Mouse (Mus musculus) spleen, postnatal 14 days (tissue): ENCODE results near the gene Nexmif.
"Not testable (repeated sequence)": the region's sequence is repeated elsewhere in the genome, so short reads cannot be mapped to it uniquely, and the experiment has no call there.

Experiments used
- DNase-seq, 2 experiments: peaks; one replicate each; pipeline ENCODE4 v3.0.0; 2021 to 2022; ENCODE audit warnings: low spot score in 2 of 2

The Nexmif gene

GRCm38 (mm10) chrX:104200736-104201591 is at the start of gene Nexmif:
Gene Nexmif (minus strand): TSS chrX:104201185.
- peak in 1 of 2 experiments; percentile 0 for DNase-seq

DNA sequence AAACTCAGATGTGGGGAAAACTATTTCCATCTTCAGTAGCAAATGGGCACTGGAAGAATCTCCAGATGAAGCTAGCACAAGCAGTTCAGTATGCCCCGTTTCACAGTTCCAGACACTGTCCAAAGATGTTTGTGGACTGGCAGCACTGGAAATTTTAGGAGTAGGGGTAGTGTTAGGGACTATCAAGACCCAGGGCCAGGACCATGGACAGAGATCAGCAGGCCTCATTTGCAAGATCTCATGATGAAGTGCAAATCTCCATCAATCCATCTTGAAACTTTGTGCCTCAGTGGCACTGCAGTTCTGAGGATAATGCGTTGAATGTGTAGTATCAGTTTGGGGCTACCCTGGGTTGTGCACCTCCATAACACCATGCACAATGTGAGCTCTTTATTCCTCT is 7.7 kb upstream of the Nexmif start:
- no peak for DNase-seq

- DNase-seq, result no peak
Observed at GRCm38 (mm10) chrX:104201592-104202139, 681 bp upstream of the Nexmif start.

- DNase-seq, result no peak
Observed at GRCm38 (mm10) chrX:104200388-104200735, 623 bp downstream of the Nexmif start.

DNA sequence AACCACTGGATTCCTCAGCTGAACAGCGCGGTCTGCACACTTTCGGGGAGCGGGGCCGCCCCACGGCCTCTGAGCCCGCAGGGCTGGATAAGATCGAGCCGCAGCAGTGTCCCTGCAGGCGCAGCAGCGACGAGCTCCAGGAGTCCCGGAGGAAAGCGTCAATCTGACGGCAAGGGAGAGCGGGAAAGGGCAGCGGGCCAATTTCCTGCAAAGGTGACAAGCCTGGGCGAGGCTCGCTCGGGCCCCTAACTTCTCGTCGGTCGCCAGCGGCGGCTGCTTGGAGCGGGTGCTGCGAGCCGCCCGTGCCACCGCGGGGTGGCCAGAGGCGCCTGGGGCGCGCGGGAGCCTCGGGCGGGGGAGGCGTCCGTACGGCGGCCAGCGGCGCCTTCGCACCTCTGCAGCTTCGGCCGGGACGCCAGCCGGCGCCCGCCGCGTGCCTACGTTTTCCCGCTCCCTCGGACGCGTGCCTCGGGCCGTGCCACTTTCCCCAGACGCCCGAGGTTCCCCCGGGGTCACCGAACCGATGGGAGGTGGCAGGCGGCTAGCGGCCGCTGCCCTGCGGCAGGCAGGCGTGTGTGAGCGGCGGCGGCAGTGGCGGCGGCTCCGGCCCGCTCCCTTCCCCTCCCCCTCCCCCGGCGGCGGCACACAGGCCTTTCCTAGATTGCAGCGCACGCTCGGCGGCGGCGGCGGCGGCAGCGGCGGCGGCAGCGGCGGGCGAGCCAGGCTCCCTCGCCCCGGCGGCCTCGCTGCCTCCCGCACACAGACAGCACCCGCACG is 1.2 kb downstream of the Nexmif start:
- peak; percentile 1 to 5 for DNase-seq

DNA sequence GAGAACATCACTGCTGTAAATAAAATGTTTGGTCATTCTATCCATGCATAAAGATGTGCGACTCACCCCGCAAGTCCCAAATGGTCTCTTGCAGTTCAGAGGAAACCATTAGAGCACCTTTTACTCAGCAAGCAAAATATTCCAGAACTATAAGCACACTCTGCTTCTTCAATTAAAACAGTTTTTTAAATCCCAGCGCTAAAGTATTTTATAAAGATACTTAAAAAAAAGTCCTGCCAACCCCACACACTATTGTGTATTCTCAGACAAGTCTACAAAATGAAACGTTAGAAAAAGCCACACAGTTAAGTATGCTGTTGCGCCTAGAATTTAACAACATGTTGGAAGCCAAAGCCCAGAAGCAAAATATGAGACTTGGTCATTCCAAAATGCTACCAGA is 1.9 kb downstream of the Nexmif start:
- DNase-seq, result no peak

DNA sequence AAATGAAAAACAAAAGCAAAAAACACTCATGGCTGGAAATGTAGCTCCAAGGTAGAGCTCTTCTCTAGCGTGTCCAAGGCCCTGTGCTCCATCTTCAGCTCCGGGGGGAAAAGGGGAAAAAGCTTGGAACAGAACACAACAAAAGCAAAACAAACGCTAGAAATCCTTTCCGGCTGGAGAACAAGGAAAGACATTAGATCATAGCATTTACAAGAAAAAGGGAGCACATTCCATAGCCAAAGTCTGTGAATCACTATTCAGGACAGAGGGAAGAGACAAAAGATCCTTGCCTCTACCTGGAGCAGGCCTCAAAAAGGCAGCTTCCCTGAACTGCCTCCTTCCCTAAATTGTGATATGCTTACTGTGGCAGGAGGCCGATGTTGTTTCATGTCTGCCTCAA is 4.4 kb downstream of the Nexmif start:
- no peak for DNase-seq

- DNase-seq, result peak in 1 of 2 experiments; percentile 9
Observed at GRCm38 (mm10) chrX:104179257-104179656, 21.7 kb downstream of the Nexmif start.

DNA sequence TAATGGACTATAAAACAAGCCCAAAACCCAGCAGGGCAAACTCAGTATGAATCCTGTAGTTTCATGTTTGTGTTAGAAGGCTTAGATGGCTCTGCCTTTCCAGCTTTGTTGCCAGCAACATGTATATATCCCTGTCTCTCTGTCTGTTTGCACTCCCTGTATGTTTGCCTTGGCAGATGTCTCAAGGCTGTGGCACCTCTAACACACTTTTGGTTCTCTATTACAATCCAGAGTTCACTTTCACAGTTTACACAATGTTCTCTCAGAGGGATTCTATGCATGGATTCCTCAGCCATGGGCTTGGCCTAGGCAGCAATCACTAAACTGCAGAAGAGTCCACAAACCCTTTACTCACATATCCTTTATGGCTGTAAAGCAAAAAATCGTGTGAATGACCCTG is 50.9 kb downstream of the Nexmif start:
- DNase-seq, result no peak

GRCm38 (mm10) chrX:104115266-104115665 is 85.7 kb downstream of the Nexmif start:
- DNase-seq, result not testable (repeated sequence)

DNA sequence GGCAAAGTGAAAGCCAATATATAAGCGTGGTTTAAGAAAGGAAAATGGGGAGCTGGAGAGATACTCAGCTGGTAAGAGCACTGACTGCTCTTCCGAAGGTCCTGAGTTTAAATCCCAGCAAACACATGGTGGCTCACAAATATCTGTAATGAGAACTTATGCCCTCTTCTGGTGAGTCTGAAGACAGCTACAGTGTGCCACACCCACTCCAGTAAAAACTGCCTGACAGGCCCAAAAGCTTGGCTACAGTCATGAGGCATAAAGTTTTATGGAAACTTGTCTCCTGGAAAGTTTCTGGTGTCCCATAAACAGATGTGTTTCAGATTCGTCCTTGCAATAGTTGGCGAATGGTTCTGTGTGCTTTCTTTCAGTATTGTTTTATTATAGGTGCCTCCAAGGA is 86.4 kb downstream of the Nexmif start:
- no peak for DNase-seq

GRCm38 (mm10) chrX:104054848-104055247 is 146.1 kb downstream of the Nexmif start:
- no peak for DNase-seq

DNA sequence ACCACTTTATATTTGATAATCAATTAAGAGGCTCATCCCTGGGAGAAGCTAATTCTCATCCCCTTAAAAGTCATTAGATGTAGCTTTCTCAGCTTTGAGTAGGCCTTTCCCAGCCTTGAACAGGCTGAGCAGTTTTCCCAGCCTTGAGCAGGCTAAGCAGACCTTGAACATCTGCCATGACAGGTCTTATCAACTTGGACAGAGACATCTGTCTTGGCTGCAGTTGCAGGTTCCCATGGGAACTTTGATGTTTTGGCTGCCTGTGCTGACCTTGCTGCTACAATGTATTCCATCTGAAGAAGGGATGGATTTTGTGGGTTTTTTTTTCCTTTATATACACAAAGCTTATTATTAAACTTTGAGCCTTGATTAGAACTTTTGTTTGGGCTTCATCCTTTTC is 160.7 kb downstream of the Nexmif start:
- DNase-seq, result no peak

GRCm38 (mm10) chrX:104033843-104034242 is 167.1 kb downstream of the Nexmif start:
- no peak for DNase-seq

DNA sequence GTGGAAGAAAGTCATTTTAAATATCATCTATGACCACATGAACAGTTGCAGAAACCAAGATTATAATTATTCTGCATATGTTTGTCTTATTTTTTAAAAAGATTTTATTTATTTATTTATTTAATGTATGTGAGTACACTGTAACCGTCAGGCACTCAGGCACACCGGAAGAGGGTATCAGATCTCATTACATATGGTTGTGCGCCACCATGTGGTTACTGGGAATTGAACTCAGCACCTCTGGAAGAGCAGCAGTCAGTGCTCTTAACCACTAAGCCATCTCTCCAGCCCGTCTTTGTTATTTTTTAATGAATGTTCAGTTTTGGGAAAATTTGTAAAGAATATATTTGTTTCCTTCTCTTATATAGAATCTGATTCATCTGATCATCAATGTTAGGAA is 168.2 kb downstream of the Nexmif start:
- DNase-seq, result no peak
